In the genomic region with DNA sequence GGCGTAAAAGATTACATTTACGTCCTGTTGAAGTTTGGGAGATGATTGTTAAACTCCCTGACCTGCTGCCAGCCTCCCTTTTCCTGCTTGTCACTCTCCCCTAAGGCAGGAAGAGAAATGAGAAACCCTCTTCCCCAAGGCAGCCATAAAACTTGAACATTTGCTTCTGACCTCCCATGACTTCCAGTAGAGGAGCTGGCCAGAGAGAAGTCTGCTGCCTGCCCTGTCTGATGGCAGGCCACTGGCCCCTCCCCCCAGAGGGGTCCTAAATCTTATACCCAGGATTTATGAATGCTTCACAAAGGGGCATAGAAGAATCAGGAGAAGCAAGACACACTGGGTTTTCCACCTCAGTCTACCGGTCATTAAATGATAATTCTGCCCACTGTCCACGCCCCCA, we compare ENCODE assay signal across 12 mouse cellular contexts. TPM values are rescaled to one million over a fixed set of nuclear protein-coding genes. Genes with fewer than 3 reads are reported as not detected.
DNase-seq lines count a peak whose midpoint lies in the region; ATAC-seq lines count a peak whose summit lies in the region.
"Had no signal": no experiment of that assay in that cellular context is flagged by ENCODE, and none has a peak within 500 bp of the region (broad histone marks: within the 10 kb centered on the region; RNA-seq: fewer than 3 reads in every experiment).

No protein-coding gene starts in this region.

- H3K27ac ChIP-seq in heart, embryonic 15.5 days: no peak overlapping the region
- H3K27ac ChIP-seq in heart, embryonic 11.5 days (ENCODE audit: low read depth, low read length): no peak overlapping the region
- no peak overlapping the region for H3K27ac ChIP-seq in embryonic facial prominence, embryonic 14.5 days (replicated peaks; ENCODE audit: low read depth, low read length)
- H3K27ac ChIP-seq in limb, embryonic 11.5 days (replicated peaks; ENCODE audit: low read depth, low read length): peak overlapping the region; percentile 64
- no peak overlapping the region for H3K27ac ChIP-seq in midbrain, embryonic 15.5 days
- H3K27ac ChIP-seq in hindbrain, embryonic 13.5 days: no peak overlapping the region
- H3K27ac ChIP-seq: hindbrain, postnatal 0 days; lung, embryonic 15.5 days had no signal

- no peaks in the 10 kb centered on the region for H3K27me3 ChIP-seq in heart, embryonic 15.5 days
- no peaks in the 10 kb centered on the region for H3K27me3 ChIP-seq in heart, embryonic 11.5 days (ENCODE audit: control insufficient read depth, insufficient read depth, low read length)
- H3K27me3 ChIP-seq in embryonic facial prominence, embryonic 14.5 days (replicated peaks; ENCODE audit: control insufficient read depth, insufficient read depth, low read length): no peaks in the 10 kb centered on the region
- H3K27me3 ChIP-seq in limb, embryonic 11.5 days (ENCODE audit: control insufficient read depth, insufficient read depth, low read length): no peaks in the 10 kb centered on the region
- H3K27me3 ChIP-seq in midbrain, embryonic 15.5 days (replicated peaks): 0 out of 2 replicates have a peak, but pooled peaks cover 7% of the 10 kb centered on the region
- H3K27me3 ChIP-seq in hindbrain, embryonic 13.5 days: 0 out of 2 replicates have a peak, but pooled peaks cover 2% of the 10 kb centered on the region

- DNase-seq in embryo, embryonic 10.5 days (ENCODE audit: low spot score): peak; percentile 60
- no peak for DNase-seq in embryonic facial prominence, embryonic 14.5 days (ENCODE audit: low spot score)
- peak; percentile 58 for DNase-seq in limb, embryonic 11.5 days (ENCODE audit: low spot score)
- no peak for DNase-seq in right cerebral cortex, postnatal 36 days (ENCODE audit: low spot score in 2 of 2)
- DNase-seq: cerebellum, adult 8-10 months had no signal

- H3K4me3 ChIP-seq in heart, embryonic 15.5 days: no peak overlapping the region
- no peak overlapping the region for H3K4me3 ChIP-seq in heart, embryonic 11.5 days (ENCODE audit: low read depth, low read length)
- 0 out of 2 replicates have a peak overlapping the region, but pooled peaks have one; percentile 3 for H3K4me3 ChIP-seq in embryonic facial prominence, embryonic 14.5 days (ENCODE audit: low read depth, low read length)
- H3K4me3 ChIP-seq in limb, embryonic 11.5 days (ENCODE audit: low read depth, low read length): no peak overlapping the region
- no peak overlapping the region for H3K4me3 ChIP-seq in midbrain, embryonic 15.5 days
- no peak overlapping the region for H3K4me3 ChIP-seq in hindbrain, embryonic 13.5 days
- H3K4me3 ChIP-seq: lung, embryonic 15.5 days had no signal

- 0 out of 2 replicates have a peak, but pooled peaks cover 7% of the 10 kb centered on the region for H3K36me3 ChIP-seq in heart, embryonic 15.5 days
- H3K36me3 ChIP-seq in heart, embryonic 11.5 days (ENCODE audit: control insufficient read depth, insufficient read depth, low read length): no peaks in the 10 kb centered on the region; the same call in 1 of the 2 replicates
- H3K36me3 ChIP-seq in embryonic facial prominence, embryonic 14.5 days (ENCODE audit: control insufficient read depth, insufficient read depth, low read length): peaks cover 18% of the 10 kb centered on the region; the same call in 1 of the 2 replicates
- no peaks in the 10 kb centered on the region for H3K36me3 ChIP-seq in limb, embryonic 11.5 days (ENCODE audit: control insufficient read depth, insufficient read depth, low read length)
- no peaks in the 10 kb centered on the region for H3K36me3 ChIP-seq in midbrain, embryonic 15.5 days (replicated peaks)
- no peaks in the 10 kb centered on the region for H3K36me3 ChIP-seq in hindbrain, embryonic 13.5 days
- H3K36me3 ChIP-seq: lung, embryonic 15.5 days had no signal

- peaks cover 26% of the 10 kb centered on the region for H3K4me1 ChIP-seq in heart, embryonic 15.5 days (replicated peaks)
- peaks cover 3% of the 10 kb centered on the region; the same call in 1 of the 2 replicates for H3K4me1 ChIP-seq in heart, embryonic 11.5 days (ENCODE audit: control insufficient read depth, insufficient read depth, low read length)
- peaks cover 20% of the 10 kb centered on the region for H3K4me1 ChIP-seq in embryonic facial prominence, embryonic 14.5 days (ENCODE audit: control insufficient read depth, insufficient read depth, low read length)
- peaks cover 65% of the 10 kb centered on the region for H3K4me1 ChIP-seq in limb, embryonic 11.5 days (ENCODE audit: control insufficient read depth, insufficient read depth, low read length)
- peaks cover 31% of the 10 kb centered on the region for H3K4me1 ChIP-seq in midbrain, embryonic 15.5 days
- peaks cover 24% of the 10 kb centered on the region for H3K4me1 ChIP-seq in hindbrain, embryonic 13.5 days (replicated peaks)

- 0 out of 2 replicates have a peak overlapping the region, but pooled peaks have one; percentile 8 for H3K4me2 ChIP-seq in heart, embryonic 15.5 days
- H3K4me2 ChIP-seq in heart, embryonic 11.5 days: no peak overlapping the region
- peak overlapping the region; percentile 75 for H3K4me2 ChIP-seq in embryonic facial prominence, embryonic 14.5 days (ENCODE audit: low read depth, low read length)
- H3K4me2 ChIP-seq in limb, embryonic 11.5 days (ENCODE audit: low read depth, severe bottlenecking): no peak overlapping the region; the same call in 1 of the 2 replicates
- no peak overlapping the region for H3K4me2 ChIP-seq in midbrain, embryonic 15.5 days
- no peak overlapping the region for H3K4me2 ChIP-seq in hindbrain, embryonic 13.5 days
- H3K4me2 ChIP-seq: lung, embryonic 15.5 days had no signal

- 62% methylated on average over 4 of the region's 4 CpGs for whole genome bisulfite sequencing in heart, embryonic 15.5 days
- 65% methylated on average over 4 of the region's 4 CpGs for WGBS in heart, embryonic 11.5 days (ENCODE audit: insufficient replicate concordance)
- 57% methylated on average over 4 of the region's 4 CpGs for WGBS in embryonic facial prominence, embryonic 14.5 days
- 12% methylated on average over 4 of the region's 4 CpGs for WGBS in limb, embryonic 11.5 days
- 82% methylated on average over 4 of the region's 4 CpGs for WGBS in midbrain, embryonic 15.5 days
- WGBS in hindbrain, embryonic 13.5 days: 78% methylated on average over 4 of the region's 4 CpGs

- H3K9ac ChIP-seq in heart, embryonic 15.5 days: no peak overlapping the region
- no peak overlapping the region for H3K9ac ChIP-seq in heart, embryonic 11.5 days (ENCODE audit: low read depth, low read length)
- no peak overlapping the region for H3K9ac ChIP-seq in embryonic facial prominence, embryonic 14.5 days (ENCODE audit: low read depth, low read length)
- no peak overlapping the region for H3K9ac ChIP-seq in limb, embryonic 11.5 days (ENCODE audit: low read length)
- H3K9ac ChIP-seq in midbrain, embryonic 15.5 days: no peak overlapping the region
- H3K9ac ChIP-seq in hindbrain, embryonic 13.5 days: no peak overlapping the region
- H3K9ac ChIP-seq: lung, embryonic 15.5 days had no signal

- ATAC-seq in heart, embryonic 15.5 days (replicated peaks; ENCODE audit: insufficient number of reproducible peaks, insufficient read depth, low FRiP score, low read depth): no peak
- ATAC-seq in heart, embryonic 11.5 days (replicated peaks; ENCODE audit: insufficient number of reproducible peaks, low FRiP score, low TSS enrichment): no peak
- no peak for ATAC-seq in embryonic facial prominence, embryonic 14.5 days (ENCODE audit: low read depth)
- ATAC-seq in limb, embryonic 11.5 days (ENCODE audit: insufficient number of reproducible peaks, low FRiP score, low TSS enrichment, low read depth): no peak
- ATAC-seq in midbrain, embryonic 15.5 days (replicated peaks): no peak
- no peak for ATAC-seq in hindbrain, embryonic 13.5 days (ENCODE audit: low FRiP score)
- ATAC-seq: activated CD4-positive, CD25-positive, alpha-beta regulatory T cell, adult 4 months; hindbrain, postnatal 0 days had no signal

- no peaks in the 10 kb centered on the region for H3K9me3 ChIP-seq in heart, embryonic 15.5 days (replicated peaks)
- H3K9me3 ChIP-seq in heart, embryonic 11.5 days (replicated peaks; ENCODE audit: control insufficient read depth, low read length): peaks cover 4% of the 10 kb centered on the region; the same call in 1 of the 2 replicates
- peaks cover 6% of the 10 kb centered on the region; the same call in 1 of the 2 replicates for H3K9me3 ChIP-seq in embryonic facial prominence, embryonic 14.5 days (ENCODE audit: control insufficient read depth, low read length)
- H3K9me3 ChIP-seq in limb, embryonic 11.5 days (ENCODE audit: control insufficient read depth, low read length): no peaks in the 10 kb centered on the region
- H3K9me3 ChIP-seq in midbrain, embryonic 15.5 days: no peaks in the 10 kb centered on the region
- no peaks in the 10 kb centered on the region for H3K9me3 ChIP-seq in hindbrain, embryonic 13.5 days
- H3K9me3 ChIP-seq: lung, embryonic 15.5 days had no signal

RNA-seq across cellular contexts. Expression of gene Igf1, which starts 5.3 kb away (rescaled TPM):
- 35.2 and 48.0 TPM in 2 replicates for polyA plus RNA-seq in heart, embryonic 15.5 days (2015; fragmentation: Nextera tagmentation; extraction: Ambion mirVana)
- polyA plus RNA-seq in heart, embryonic 11.5 days (2014; fragmentation: Nextera tagmentation; extraction: Ambion mirVana): 36.6 and 39.9 TPM in 2 replicates
- polyA plus RNA-seq in embryonic facial prominence, embryonic 14.5 days (2014; fragmentation: Nextera tagmentation; extraction: Ambion mirVana): 142 and 158 TPM in 2 replicates
- polyA plus RNA-seq in limb, embryonic 11.5 days (2014; fragmentation: Nextera tagmentation; extraction: Ambion mirVana): 51.4 and 61.7 TPM in 2 replicates
- 8.6 and 10.6 TPM in 2 replicates for polyA plus RNA-seq in midbrain, embryonic 15.5 days (2015; fragmentation: Nextera tagmentation; extraction: Ambion mirVana)
- 10.0 and 10.9 TPM in 2 replicates for polyA plus RNA-seq in hindbrain, embryonic 13.5 days (2015; fragmentation: Nextera tagmentation; extraction: Ambion mirVana)

Comparison
In these comparisons a context has a peak if more than half of its experiments do, and no peak if none do; other contexts are left out.
1. H3K4me2 ChIP-seq: peak in heart, embryonic 15.5 days (single experiment) and embryonic facial prominence, embryonic 14.5 days (single experiment); none in heart, embryonic 11.5 days (single experiment), limb, embryonic 11.5 days (single experiment), midbrain, embryonic 15.5 days (single experiment) and hindbrain, embryonic 13.5 days (single experiment).
2. DNase-seq: peak in embryo, embryonic 10.5 days (single experiment) and limb, embryonic 11.5 days (single experiment); none in embryonic facial prominence, embryonic 14.5 days (single experiment) and right cerebral cortex, postnatal 36 days (0 of 2).